Mouse (Mus musculus) bone marrow, adult 2 months (tissue): ENCODE results near the gene Snca.

Source experiments
- CTCF ChIP-seq: fragments of 200-500 bp; IDR thresholded peaks from 2 replicates; pipeline ENCODE4 v1.5.1; 2011; ENCODE audit warnings: low read length, control low read depth; ENCODE audit not compliant: control insufficient read depth, insufficient read depth
- POLR2A ChIP-seq: fragments of 200-500 bp; IDR thresholded peaks from 2 replicates; pipeline ENCODE4 v1.6.1; 2011; ENCODE audit warnings: low read depth, mild to moderate bottlenecking, control low read depth, low read length, borderline replicate concordance; ENCODE audit not compliant: control insufficient read depth

- TF ChIP-seq CTCF = no peak
- TF ChIP-seq POLR2A = peak; percentile 80; the same call in 1 of the 2 replicates
Observed at GRCm38 (mm10) chr6:60828429-60829264, 1.0 kb downstream of the Snca start.
